Mouse (Mus musculus): ENCODE results near the gene Igsf21. TPM values are rescaled to one million over a fixed set of nuclear protein-coding genes. Genes with fewer than 3 reads are reported as not detected.

The Igsf21 gene
- polyA plus RNA-seq, 1 experiment, result not detected

DNA sequence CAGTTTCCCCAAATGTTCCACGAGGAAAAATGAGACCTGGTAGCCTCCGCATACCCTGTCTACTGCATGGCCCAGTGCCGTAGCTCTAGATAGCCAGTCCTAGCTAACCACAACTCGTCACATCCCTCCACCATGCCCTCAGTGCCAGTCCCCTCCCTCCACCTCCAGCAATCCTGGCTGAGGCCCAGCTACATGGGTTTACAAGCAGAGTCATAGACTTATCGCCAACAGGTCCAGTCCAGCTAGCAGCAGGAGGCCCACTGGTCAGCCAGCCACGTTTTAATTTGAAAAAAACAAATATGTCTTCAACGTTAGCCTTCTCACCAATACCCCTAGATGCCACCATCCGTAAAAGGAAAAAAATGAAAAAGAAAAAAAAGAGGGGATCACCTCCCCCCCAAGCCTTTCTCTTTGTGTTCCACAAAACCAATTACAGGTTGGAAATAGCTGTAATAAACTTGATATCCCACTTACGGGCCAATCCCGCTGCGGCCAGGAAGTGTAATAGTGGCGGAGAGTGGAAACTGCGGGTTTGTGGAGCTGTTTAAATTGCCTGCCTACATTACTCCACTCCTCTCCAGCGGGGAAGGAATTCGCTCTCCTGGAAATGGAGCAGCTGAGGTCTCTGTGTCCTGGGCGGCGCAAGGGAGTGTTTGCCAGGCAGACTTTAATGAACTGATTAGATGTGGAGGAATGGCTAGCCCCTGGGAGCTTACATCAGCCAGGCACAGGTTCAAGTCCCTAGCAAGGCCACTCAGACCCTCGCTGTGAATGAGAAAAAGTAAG lies 132.7 kb downstream of the Igsf21 start:
- no peak for TF ChIP-seq GATA1 (IDR thresholded peaks at IDR 0.05; ENCODE audit: low read length)

DNA sequence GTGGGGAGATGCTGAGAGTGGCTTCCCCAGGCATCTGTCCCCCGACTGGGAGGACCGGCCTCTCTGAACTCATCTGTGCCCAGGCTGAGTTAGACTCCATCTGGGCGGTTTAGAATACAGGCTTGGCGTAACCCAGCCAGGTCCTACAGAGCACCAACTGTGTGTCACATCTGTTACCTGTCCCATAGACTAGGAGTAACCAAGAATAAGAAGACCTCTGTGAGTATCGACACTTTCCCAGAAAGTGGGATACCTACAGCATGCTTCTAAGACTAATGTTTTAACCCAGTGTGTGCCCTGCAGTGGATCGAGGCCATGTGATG lies 137.0 kb downstream of the Igsf21 start:
- TF ChIP-seq GATA1 (IDR thresholded peaks at IDR 0.05; ENCODE audit: low read length), result no peak

GRCm38 (mm10) chr4:140108871-140109625 lies 137.5 kb downstream of the Igsf21 start:
- TF ChIP-seq GATA1 (IDR thresholded peaks at IDR 0.05; ENCODE audit: low read length), result no peak

GRCm38 (mm10) chr4:140107161-140107560 lies 139.4 kb downstream of the Igsf21 start:
- TF ChIP-seq GATA1 (IDR thresholded peaks at IDR 0.05; ENCODE audit: low read length), result no peak

- no peak for TF ChIP-seq GATA1 (IDR thresholded peaks at IDR 0.05; ENCODE audit: low read length)
Observed at GRCm38 (mm10) chr4:140104795-140105194, 141.8 kb downstream of the Igsf21 start.

DNA sequence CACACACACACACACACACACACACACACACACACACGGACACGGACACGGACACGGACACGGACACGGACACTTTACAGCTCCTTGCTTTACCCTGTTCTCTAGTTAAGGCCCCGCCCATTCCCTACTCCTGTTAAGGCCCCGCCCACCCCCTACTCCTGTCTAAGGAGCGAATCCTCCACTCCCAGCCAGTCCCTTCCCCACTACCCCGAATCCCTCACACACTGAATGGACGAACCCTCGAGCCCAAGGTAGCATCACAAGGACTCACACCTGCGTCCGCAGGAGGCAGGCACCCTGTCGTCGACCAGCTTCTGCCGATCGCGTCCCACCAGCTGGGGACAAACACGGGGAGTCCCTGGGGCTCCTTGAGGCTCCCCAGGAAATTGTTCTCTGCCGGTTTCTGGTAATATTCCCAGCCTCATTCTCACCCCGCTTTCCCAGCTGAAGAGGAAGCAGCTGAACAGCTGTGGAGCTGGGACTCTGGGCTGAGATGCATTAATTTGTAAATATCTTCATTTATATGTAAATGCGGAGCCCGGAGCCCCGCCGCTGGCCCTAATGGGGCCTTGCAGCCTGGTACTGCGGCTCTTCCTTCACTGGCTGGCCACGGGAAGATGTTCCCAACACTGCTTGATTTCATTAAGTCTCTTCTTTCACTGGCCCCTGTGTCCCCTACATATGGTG lies 143.1 kb downstream of the Igsf21 start:
- no peak for TF ChIP-seq GATA1 (IDR thresholded peaks at IDR 0.05; ENCODE audit: low read length)

GRCm38 (mm10) chr4:140102581-140103200 lies 143.9 kb downstream of the Igsf21 start:
- TF ChIP-seq GATA1 (IDR thresholded peaks at IDR 0.05; ENCODE audit: low read length), result no peak

GRCm38 (mm10) chr4:140101106-140101505 lies 145.5 kb downstream of the Igsf21 start:
- no peak for TF ChIP-seq GATA1 (IDR thresholded peaks at IDR 0.05; ENCODE audit: low read length)

DNA sequence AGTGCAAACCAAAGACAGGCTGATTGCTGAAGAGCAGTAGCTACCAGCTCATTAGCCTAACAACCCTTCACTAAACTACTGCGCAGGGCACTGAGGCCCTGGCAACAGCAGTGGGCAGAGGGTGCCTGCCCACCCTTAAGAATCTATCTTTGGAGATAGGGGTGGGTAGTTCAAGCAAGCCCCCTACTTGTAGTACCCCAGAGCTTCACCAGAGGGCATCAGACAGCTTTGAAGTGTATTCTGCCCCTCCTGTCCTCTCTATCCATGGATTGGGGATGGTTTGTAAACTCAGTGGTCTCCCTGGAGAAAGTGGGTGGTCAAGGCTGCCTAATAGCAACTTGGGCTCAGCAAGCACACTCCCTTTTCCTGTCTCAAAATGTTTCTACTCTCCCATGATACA lies 146.4 kb downstream of the Igsf21 start:
- no peak for TF ChIP-seq GATA1 (IDR thresholded peaks at IDR 0.05; ENCODE audit: low read length)

DNA sequence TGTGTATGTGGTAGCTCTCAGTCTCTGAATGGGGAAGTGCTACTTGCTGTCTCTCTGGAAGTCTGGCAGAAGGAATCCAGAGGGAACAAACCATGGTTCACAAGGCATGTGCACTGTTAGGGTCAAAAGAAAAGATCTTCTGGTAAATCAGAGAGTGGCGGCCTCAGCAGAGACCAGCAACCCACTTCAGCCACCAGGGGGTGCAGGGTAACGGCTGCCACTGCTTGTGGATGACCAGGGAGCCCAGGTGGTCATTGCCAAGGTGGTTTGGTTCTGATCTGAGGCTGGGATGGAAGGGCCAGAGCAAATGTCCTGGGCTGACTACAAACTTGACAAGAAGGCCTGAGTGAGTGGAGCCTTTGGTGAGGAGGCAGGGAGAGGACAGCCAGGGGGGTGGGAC lies 150.3 kb downstream of the Igsf21 start:
- TF ChIP-seq GATA1 (IDR thresholded peaks at IDR 0.05; ENCODE audit: low read length), result no peak

GRCm38 (mm10) chr4:140094835-140095234 lies 151.7 kb downstream of the Igsf21 start:
- TF ChIP-seq GATA1 (IDR thresholded peaks at IDR 0.05; ENCODE audit: low read length), result no peak

- TF ChIP-seq GATA1 (IDR thresholded peaks at IDR 0.05; ENCODE audit: low read length), result no peak
Observed at GRCm38 (mm10) chr4:140092367-140092766, 154.2 kb downstream of the Igsf21 start.

DNA sequence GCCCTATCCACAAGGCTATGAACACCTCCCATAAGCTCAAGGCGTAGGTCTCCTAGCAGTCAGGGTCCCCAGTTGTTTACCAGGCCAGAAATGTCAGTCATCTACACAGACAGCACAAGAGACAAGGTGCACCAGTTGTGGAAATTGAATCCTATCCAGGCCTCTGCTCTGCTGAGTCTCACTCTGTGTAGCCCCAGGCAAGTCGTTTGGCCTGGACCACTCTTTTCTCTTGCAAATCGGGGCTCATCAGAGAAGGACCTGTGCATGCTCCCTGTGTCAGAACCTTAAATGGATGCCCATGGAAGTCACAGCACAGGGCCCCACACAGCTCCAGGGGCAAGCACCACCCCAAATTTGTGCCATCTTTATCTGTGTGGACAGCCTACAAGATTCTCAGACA lies 154.9 kb downstream of the Igsf21 start:
- no peak for TF ChIP-seq GATA1 (IDR thresholded peaks at IDR 0.05; ENCODE audit: low read length)

GRCm38 (mm10) chr4:140089676-140090075 lies 156.9 kb downstream of the Igsf21 start:
- no peak for TF ChIP-seq GATA1 (IDR thresholded peaks at IDR 0.05; ENCODE audit: low read length)

DNA sequence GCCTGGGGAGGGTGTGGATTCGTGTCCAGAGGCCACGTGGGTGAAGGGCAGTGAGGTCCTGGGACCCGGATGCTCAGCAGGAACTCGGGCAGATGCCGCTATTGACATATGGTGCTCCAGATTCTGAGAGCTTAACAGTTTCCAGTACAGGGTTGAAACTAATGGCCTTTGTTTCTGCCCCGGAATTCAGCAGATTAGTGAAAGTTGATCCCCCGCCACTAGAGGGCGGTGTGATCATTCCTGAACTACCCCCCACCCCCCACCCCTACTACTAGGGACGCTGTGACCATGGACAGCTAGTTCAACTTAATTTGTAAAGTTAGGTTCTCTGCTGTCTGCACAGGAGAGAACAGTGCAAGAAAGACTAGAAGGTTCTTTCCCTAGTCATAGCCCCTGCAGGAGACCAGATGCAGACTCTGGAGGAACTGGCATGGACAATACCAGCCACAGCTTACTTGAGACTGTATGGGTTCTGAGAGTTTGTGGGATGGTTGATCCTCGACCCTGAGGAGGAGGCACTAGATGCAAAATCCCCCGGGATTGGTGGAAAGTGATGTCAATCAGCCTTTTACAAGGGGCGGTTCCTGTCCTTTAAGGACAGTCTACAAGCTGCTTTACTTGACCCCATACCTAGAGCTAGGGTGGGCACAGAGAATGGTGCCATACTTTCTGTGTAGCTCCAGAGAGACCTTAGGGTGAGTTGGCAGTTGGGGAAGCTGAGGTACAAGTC lies 157.7 kb downstream of the Igsf21 start:
- TF ChIP-seq GATA1 (IDR thresholded peaks at IDR 0.05; ENCODE audit: low read length), result no peak
